Mouse (Mus musculus) heart, postnatal 10 days (tissue): Measurements from ENCODE around the gene Afg3l1. TPM values are rescaled to one million over a fixed set of nuclear protein-coding genes. Genes with fewer than 3 reads are reported as not detected.
"Not testable (repeated sequence)": the region's sequence is repeated elsewhere in the genome, so short reads cannot be mapped to it uniquely, and the experiment has no call there.

Experiments
- DNase-seq, 2 experiments: peaks; one replicate each; pipeline ENCODE4 v3.0.0; 2021
- intact Hi-C: fragments of 180-260 bp; cut with DNase I; formaldehyde crosslinking; loops from one replicate; pipeline ENCODE4 v1.15.1; 2025
- total RNA-seq, 2 experiments: library from RNA; stranded (reverse); gene quantifications; 2 replicates each; pipeline ENCODE4 v1.2.3; 2021

Afg3l1 gene
- total RNA-seq, result 10 to 100 TPM; 62.7 to 66.3 TPM

DNA sequence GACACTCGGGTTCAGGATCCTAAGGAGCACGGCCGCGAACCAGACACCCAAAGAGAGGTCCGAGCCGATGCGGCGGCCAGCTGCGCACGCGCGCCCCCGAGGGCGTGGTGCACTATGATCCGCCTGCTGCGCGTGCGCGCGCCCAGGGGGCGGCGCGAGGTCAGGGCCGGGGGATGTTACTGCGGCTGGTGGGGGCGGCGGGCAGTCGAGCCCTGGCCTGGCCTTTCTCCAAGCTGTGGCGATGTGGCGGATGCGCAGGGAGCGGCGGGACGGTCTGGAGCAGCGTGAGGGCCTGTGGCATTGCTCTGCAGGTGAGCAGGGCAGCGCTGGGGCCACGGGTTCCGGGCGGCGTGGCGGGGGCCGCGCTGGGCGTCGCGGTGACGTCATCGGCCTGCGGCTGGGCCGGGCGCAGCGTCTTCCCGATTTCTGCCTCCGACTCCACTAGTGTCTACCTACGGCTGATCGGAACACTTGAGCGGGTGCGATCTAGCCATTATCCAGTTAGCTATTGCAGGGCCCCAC is at the start of gene Afg3l1:
Afg3l1 (plus strand) TSS at position 167 of the 522 bp plus-strand sequence.
- intact Hi-C loops, result loop anchor here (2.0 to 5.0 kb wide), 2 partner anchors 35 kb away; no protein-coding TSS in a partner anchor
- peak; percentile 95 to 97 for DNase-seq

DNA sequence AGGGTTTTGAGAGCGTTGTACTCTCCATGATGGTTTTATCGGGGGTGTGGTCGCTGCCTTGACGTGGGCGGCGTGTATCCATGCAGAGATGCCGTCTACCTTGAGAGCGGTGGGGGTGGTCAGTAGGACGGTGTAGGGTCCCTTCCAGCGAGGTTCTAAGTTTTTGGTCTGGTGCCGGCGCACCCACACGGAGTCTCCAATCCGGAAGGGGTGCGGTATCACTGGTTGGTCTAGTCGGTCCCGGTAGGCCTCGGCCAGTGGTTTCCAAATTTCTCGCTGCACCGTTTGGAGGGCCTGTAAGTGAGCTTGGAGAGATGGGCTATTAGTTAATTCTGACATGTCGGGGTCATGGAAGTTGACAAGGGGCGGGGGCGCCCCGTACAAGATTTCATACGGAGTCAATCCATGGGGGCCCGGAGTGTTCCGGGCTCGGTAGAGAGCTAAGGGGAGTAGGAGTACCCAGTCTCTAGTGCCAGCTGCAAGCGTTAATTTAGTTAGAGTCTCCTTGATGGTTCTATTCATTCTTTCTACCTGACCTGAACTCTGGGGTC is 49.3 kb upstream of the Afg3l1 start:
- intact Hi-C loops, result no loop called here
- DNase-seq, result no peak

DNA sequence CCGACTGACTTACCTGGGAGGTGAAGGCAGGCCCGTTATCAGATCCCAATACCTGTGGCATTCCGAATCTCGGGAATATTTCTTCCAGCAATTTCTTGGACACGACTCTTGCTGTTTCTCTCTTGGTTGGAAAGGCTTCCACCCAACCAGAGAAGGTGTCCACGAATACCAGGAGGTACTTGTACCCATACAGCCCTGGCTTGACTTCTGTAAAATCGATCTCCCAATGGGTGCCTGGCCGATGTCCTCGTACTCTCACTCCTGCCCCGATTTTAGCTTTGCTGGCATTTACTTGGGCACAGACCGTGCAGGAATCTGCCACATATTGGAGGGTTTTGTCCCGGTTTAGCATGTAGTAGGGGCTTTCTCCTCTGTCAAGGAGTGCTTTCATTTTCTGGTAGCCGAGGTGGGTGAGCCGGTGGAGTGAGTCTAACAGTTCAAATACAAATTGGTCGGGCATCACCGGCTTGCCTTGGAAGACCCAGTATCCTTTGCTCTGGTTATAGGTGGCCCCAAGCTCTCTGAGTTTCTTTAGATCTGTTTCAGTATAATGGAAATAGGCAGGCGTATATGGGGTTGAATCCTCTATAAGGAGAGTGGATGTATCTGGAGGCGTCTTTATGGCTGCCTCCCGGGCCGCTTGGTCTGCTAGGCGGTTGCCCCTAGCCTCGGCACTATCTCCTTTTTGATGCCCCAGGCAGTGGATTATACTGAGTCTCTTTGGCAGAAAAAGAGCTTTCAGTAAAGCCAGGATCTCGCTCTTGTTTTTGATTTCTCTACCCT is 48.6 kb upstream of the Afg3l1 start:
- intact Hi-C loops, result no loop called here
- DNase-seq, result no peak

DNA sequence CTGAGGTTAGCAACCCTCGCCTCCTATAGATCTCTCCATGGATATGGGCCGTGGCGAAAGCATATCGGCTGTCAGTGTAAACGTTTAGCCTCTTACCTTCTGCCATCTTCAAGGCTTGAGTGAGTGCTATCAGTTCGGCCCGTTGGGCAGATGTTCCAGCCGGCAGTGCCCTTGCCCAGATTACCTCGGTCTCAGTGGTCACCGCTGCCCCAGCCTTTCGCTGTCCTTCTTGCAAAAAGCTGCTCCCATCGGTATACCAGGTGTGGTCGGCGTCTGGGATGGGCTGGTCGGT is 48.0 kb upstream of the Afg3l1 start:
- DNase-seq, intact Hi-C loops: not testable (repeated sequence)

DNA sequence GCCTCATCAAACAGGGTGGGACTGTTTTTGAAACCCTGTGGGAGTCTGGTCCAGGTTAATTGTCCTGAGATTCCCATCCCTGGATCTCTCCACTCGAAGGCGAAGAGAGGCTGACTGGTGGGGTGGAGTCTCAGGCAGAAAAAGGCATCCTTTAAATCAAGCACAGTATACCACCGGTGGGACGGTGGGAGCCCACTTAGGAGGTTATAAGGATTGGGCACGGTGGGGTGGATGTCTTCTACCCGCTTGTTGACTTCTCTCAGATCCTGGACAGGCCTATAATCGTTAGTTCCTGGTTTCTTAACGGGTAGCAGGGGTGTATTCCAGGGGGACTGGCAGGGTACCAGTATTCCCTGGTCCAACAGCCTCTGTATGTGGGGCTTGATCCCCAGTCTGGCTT is 46.8 kb upstream of the Afg3l1 start:
- not testable (repeated sequence) for DNase-seq

DNA sequence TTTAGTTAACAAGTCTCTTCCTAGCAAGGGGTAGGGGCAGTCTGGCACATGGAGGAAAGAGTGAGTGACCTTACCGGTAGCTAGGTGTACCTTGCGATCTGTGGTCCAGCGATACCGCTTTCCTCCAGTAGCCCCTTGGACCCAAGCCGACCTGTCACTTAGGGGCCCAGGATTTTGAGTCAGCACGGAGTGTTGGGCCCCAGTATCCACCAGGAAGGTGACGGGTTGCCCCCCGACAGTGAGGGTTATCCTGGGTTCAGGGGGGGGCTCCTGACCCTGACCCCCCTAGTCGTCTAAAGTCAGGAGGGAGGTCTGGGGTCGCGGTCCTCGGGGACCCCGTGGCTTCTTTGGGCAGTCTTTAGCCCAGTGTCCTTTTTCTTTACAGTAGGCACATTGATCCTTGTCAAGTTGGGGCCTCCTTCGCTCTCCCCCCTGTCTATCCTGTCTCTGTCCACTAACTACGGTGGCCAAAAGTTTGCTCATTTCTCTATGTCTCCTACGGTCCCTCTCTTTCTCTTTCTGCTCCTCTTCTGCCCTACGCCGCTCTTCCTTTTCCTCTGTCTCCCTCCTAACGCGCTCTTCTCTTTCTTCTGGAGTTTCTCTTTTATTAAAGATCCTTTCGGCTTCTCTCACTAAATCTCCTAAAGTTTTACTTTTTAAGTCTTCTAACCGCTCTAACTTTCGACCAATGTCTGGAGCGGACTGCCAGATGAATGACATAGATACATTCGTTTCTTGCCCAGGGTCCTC is 45.9 kb upstream of the Afg3l1 start:
- intact Hi-C loops, result no loop called here

More for the DNA sequence above, 46.8 kb upstream of the Afg3l1 start:
- intact Hi-C loops, result not testable (repeated sequence)

DNA sequence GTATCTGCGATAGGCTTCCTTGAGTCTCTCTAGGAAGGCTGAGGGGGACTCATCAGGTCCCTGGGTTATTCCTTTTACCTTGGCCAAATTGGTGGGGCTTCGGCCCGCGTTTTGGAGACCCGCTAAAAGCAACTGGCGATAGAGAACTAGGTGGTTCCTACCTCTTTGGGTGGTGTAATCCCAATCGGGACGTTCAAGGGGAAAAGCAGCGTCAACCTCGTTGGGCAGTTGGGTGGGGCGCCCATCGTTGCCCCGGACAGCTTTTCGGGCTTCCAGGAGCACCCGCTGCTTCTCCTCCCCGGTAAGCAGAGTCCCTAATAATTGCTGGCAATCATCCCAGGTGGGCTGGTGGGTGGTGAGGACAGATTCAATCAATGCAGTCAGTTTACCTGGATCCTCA is 45.3 kb upstream of the Afg3l1 start:
- intact Hi-C loops, result no loop called here
- no peak for DNase-seq

More for the DNA sequence above, 45.9 kb upstream of the Afg3l1 start:
- DNase-seq, result no peak

DNA sequence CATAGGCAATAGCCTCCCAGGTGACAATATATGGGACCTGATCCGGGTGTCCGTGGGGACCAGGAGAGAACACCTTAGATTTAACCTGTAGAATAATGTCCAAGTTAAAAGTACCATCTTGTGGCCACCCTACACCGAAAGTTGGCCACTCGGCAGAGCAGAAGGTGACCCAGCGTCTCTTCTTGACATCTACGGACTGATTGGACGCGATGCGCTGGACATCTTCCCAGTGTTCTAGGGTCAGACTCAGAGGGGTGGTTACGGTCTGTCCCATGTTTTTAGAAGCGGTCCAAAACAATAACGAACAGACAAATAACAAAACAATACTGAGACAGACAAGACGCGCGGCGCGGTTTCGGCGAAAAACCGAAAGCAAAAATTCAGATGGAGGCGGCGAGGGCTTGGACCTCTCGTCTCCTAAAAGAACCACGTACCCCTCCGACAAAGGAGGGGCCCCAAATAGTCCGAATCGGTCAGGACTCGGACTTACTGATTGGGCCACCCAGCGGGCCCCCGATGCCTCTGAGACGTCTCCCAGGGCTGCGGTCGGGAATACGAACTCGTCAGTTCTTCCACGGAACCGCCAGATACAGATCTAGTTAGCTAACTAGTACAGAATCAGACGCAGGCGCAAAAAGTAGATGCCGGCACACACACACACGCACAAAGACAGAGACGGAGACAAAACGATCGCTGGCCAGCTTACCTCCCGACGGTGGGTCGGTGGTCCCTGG is 44.3 kb upstream of the Afg3l1 start:
- intact Hi-C loops, DNase-seq: not testable (repeated sequence)

DNA sequence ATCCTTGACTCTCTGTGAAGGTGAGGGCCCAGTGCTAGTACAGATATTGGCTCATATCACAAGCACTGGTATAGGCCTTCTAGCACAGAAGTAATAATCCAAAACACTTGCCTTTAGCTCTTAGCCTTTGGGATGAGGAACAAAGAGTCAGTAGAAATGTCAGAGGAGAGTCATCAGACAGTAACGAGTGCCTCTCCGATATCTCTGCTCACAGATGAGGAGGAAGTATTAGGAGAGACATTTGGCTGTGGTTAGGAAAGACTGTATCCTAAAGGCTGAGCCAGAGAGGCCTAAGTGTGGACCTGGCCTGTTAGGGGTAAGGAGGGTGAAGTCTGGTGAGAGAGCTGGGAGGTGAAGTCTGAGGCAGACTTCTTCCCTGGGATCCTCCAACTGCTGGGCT is 35.9 kb upstream of the Afg3l1 start:
- DNase-seq, result no peak
- intact Hi-C loops, result loop anchor here (2.0 to 5.0 kb wide), 2 partner anchors 36 to 67 kb away; partner anchors contain the start of gene Afg3l1

DNA sequence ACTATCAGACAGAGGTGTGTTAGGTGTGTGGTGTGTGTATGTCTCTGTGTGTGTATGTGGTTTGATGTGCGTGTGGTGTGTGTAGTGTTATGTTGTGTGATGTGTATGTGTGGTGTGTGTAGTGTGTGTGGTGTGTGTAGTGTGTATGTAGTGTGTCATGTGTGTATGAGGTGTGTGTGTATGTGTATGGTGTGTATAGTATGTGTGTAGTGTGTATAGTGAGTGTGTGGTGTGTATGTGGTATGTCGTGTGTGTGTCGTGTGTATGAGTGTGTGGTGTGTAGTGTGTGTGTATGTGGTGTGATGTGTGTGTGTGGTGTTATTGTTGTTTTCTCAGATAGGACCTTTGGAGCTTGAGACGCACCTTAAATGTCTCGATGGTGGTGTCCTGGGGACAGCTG is 35.4 kb upstream of the Afg3l1 start:
- DNase-seq, result no peak
- intact Hi-C loops, result loop anchor here (2.0 to 5.0 kb wide), 2 partner anchors 35 to 68 kb away; partner anchors contain the start of gene Afg3l1

DNA sequence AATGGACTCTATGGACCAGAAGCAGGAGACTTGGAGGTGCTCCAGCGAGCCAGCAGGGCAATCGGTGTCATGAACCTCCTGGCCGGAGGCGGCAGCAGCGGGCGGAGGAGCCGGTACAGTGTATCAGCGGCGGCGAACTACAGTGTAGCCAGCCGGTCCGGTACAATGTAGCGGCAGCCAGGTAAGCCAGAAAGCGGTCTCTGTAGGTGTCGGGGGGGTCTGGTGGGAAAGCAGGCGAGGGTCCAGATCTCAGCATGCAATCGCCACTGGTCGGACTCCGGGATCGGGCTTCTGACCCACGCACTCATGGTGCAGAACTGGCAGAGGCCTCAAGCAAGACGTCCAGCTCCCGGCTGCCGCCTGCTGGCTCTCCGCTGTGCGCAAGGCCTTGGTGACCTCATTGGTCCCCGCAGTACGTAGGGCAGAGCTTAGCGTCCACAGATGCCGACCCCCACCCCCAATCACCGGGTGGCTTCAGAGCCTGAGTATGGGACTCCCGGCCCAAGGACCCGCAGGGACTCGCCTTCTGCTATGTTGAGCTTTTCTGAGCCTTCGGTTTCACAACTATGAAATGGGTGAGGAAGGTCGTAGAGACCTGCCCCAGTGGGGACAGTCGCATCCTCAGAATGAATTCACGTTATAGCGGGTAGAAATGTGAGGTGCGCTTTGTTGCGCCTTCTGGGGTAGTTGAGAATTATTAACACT is 34.7 kb upstream of the Afg3l1 start:
- intact Hi-C loops, result loop anchor here (2.0 to 5.0 kb wide), 2 partner anchors 34 to 68 kb away; partner anchors contain the start of gene Afg3l1
- peak; percentile 96 to 98 for DNase-seq

DNA sequence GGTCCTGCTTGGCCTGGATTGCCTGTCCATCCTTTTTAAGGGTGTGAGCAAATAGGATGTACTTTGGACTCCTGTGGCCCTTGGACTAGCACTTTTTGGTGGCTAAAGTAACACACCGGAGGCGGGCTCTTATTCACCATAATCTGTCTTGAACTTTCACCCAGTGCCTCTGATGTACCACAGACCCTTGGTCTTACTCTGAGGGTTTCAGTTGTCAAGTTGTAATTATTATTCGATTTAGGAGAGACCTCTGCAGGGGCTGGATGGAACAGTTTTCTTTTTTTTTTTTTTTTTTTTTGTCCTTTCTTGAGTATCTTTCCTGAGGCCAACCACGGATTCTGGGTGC is 34.2 kb upstream of the Afg3l1 start:
- no peak for DNase-seq
- intact Hi-C loops, result loop anchor here (2.0 to 5.0 kb wide), 2 partner anchors 34 to 69 kb away; partner anchors contain the start of gene Afg3l1

DNA sequence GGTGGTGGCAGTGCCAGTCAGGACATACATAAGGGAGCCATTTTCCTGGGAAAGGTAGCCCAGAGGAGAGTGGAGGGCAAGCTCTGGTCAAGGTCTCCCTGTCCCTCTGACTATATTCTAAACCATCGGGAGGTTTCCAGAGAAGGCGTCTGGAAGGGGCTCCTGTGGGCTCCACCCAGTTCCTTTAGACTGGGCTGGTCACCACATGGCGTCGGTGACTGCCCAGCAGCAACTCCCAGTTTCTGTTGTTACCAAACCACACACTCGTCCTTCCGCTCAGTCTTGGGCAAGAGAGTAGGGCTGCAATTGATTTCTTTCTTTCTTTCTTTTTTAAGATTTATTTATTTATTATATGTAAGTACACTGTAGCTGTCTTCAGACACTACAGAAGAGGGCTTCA is 33.6 kb upstream of the Afg3l1 start:
- intact Hi-C loops, result loop anchor here (5.0 kb wide), 1 partner anchor 33 kb away; the partner anchor contains the start of gene Afg3l1
- DNase-seq, result no peak

DNA sequence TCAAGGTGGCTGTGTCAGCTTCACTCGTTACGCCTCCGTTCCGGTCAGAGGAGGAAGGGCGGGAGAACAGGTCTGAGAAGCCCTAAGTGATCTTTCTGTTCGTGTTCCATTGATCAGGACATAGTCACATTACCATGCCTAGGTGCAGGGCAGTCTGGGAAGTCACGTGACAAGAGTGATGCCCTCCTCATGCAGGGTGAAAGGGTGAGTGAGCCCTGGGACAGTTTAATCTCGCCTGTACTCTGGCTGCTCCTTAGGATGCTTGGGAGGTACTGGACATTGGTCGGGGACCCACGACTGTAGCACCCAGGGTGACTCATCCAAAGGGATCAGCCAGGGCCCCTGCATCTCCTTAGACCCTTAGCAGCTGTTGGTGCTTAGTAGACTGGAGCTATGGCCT is 31.7 kb upstream of the Afg3l1 start:
- intact Hi-C loops, result no loop called here
- DNase-seq, result no peak

DNA sequence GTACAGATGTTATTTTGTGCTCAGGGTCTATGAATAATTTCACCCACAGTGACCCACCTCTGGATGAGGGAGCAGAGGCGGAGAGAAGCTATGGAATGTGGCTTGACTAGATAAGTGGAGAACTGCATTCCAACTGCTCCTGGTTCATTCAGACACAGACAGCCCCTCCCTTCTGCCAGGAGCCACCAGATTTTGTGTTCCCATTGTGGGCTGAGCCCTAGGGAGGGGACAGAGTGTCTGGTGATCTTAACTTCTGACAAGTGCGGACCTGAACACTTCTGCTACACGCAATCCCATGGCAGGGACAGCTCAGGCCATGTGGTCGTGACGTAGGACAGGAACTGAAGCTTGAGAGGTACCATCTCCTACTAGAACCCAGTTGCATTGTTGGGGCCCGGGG is 30.9 kb upstream of the Afg3l1 start:
- peak; percentile 29 to 32 for DNase-seq
- intact Hi-C loops, result no loop called here

DNA sequence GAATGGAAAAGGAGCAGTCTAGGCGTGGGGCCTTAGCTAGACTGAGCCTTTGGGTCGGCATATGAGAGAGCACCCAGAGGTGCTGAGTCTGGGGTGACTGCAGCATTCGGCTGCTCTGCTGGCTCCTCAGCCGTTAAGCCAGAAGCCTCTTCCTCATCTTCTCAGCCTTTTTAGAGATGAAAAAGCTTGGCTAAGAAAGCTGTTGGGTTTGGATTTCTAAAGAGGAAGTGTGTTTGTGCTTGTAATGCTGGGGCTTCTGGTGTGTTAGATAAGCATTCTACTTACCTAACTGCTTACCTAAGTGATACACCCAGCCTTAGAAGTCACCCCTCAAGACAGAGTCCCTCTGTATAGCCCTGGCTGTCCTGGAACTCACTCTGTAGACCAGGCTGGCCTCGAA is 26.9 kb upstream of the Afg3l1 start:
- no peak for DNase-seq
- intact Hi-C loops, result no loop called here

DNA sequence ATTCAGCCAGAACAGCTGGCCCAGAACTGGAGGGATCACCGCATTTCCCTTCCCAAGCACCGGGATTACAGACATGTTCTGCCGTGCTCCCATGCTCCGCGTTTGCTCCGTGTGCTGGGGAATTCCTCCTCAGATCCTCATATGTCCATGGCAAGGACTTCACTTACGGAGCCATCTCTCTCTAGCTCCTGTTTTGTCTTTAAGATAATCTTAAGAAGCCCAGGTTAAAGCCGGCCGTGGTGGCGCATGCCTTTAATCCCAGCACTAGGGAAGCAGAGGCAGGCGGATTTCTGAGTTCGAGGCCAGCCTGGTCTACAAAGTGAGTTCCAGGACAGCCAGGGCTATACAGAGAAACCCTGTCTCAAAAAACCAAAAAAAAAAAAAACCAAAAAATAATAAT is 26.0 kb upstream of the Afg3l1 start:
- intact Hi-C loops, DNase-seq: not testable (repeated sequence)

DNA sequence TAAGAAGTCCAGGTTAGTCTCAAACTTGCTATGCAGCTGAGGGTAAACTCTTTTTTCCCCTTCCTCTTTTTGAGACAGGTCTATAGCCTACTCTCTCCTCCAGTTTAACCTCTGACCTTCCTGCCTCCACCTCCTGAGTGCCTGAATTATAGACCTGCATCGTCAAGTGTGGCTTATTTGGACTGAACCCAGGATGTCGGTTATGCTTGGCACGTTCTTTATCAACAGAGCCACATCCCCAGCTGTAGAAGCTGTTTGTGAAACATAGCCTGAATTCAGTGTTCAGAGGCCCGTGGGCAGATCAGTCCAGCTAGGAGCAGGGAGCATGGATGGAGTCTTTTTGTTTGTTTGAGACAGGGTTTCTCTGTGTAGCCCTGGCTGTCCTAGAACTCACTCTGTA is 25.6 kb upstream of the Afg3l1 start:
- no peak for DNase-seq
- intact Hi-C loops, result no loop called here

DNA sequence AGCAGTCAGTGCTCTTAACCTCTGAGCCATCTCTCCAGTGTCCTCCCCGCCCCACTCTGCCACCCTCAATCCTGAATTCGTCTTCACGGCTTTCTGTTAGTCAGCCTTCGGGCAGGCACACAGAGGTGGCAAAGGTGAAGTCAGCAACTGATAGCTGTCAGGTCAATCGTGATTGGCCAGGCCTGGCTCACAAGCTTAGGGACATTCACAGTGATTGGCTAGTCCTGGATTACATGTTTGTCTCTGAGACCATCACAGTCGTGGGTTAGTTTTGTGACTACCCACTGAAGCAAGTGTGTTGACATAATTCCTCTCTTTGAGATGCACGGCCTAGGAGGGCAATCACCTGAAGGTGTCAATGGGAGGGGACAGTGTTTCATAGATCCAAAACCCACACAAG is 24.4 kb upstream of the Afg3l1 start:
- intact Hi-C loops, result no loop called here
- DNase-seq, result no peak

DNA sequence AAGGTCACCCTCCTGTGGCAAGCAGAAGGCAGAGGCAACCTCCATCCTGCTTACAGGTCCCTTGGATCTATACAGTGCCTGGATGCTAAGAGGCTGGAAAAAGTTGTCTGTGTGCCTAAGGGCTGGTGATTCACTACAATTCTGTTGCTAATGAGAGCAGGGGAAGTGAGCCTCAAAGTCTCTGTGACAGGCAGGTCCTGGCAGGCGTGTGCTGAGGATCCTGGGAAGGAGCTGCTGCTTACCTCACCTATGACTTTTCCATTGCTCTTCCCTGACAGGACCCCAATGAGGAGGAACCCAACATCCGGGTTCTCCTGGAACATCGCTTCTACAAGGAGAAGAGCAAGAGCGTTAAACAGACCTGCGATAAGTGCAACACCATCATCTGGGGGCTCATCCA is 23.8 kb upstream of the Afg3l1 start:
- DNase-seq, result no peak
- intact Hi-C loops, result no loop called here
